Mouse (Mus musculus): ENCODE measurements at regions not wholly inside any gene's neighbourhood (a gene's known extent, or its start where the extent isn't known, plus 50 kb on each side); places are given as distances from the start of the nearest gene placed in this dataset.

- no peak for DNase-seq (ENCODE audit: low spot score in 2 of 2)
Measured at GRCm38 (mm10) chr3:38537770-38538169, 53.1 kb upstream of the Ankrd50 start.

Small RNA genes in the stretch of these regions (microRNA-seq; reads per million reads assigned to microRNA genes)
- 0 reads per million in 2 experiments for gene Gm24462

Measured in layer of hippocampus, postnatal 14 days (tissue).